Mouse (Mus musculus) heart, embryonic 10.5 days (tissue): ENCODE measurements around the gene Mnd1. TPM values are rescaled to one million over a fixed set of nuclear protein-coding genes. Genes with fewer than 3 reads are reported as not detected.
A peak's percentile ranks its signal among the peaks of the same experiment; 100 is the strongest.

Experiments
- DNase-seq: peaks from one replicate; pipeline ENCODE4 v3.0.0-alpha.2; 2017; ENCODE audit warnings: low spot score
- H3K27ac ChIP-seq: fragments of 300-500 bp; sonication (generic); 2 replicates; pipeline ENCODE4 v1.5.1; 2016; ENCODE audit warnings: mild to moderate bottlenecking
- H3K27me3 ChIP-seq: fragments of 300-500 bp; sonication (generic); 2 replicates; pipeline ENCODE4 v1.6.1; 2016; ENCODE audit warnings: mild to moderate bottlenecking; ENCODE audit not compliant: poor library complexity, insufficient read depth, severe bottlenecking
- H3K36me3 ChIP-seq: fragments of 300-500 bp; sonication (generic); 2 replicates; pipeline ENCODE4 v1.6.1; 2016; ENCODE audit warnings: mild to moderate bottlenecking, moderate library complexity
- H3K4me1 ChIP-seq: fragments of 300-500 bp; sonication (generic); 2 replicates; pipeline ENCODE4 v1.6.1; 2016; ENCODE audit warnings: mild to moderate bottlenecking
- H3K4me3 ChIP-seq: fragments of 300-500 bp; sonication (generic); 2 replicates; pipeline ENCODE4 v1.5.1; 2016; ENCODE audit warnings: mild to moderate bottlenecking, moderate library complexity
- H3K9me3 ChIP-seq: fragments of 300-500 bp; sonication (generic); 2 replicates; pipeline ENCODE4 v1.6.1; 2016; ENCODE audit warnings: mild to moderate bottlenecking, moderate library complexity
- WGBS: fragments of 180-500 bp; shearing (Covaris S2); methylation state at CpG from one replicate; pipeline ENCODE4 v1.1.7; 2016; 5-methylcytosine and 5-hydroxymethylcytosine counted together
- polyA plus RNA-seq: library from polyadenylated mRNA; unstranded; fragments of >200 nt; fragmentation: Nextera tagmentation; extraction: Ambion mirVana; gene quantifications from 2 replicates; pipeline ENCODE4 v1.2.1, GENCODE M21; 2016

Mnd1 gene
- polyA plus RNA-seq, 1 experiment from 2014 or later: 14.0 TPM

DNA sequence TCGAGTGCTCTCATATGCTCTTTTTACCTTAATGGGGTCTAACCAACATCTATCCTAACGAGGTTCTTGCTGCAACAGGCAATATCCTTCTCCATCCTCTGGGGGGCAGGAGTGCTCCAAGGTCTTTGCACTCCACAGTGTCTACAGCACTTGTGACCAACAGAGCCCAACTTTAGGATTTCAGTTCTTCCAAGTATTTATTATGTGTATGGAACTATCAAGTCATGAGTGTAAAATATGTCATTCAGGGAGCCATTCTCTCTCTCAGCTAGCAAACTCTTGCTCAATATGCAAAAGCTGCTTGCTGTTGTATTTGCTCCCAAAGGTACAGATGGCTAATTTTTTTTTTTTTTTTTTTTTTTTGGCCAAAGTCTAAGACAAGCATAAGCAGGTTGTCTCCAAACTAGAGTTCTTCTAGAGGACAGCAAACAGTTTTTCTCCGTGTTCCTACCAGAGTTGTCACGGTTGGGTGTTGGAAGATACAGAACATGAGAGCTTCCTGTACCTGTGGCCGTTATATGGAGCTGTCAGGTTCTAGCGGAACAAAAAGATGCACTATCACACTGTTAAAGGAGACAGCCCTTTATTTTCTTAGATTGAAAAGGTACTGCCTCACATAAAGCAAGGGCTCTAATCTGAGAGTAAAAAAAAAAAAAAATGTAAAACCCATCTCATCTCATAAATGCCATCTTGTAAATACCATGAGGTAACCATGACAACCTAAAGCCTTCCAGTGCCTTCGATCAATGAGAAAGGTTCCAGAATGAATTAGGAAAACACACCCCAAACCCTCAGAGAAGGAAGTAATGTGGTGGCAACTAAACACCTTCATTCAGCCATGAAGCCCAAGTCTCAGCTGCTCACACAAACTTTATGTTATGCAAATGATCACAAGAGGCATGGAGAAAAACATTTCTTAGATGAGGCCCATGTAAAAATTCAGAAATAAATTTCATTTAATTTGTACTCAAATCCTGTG is 20.0 kb upstream of the Mnd1 start:
- Histone ChIP-seq H3K4me1 (peaks cover 3% of the 10 kb centered on the region; the same call in 1 of the 2 replicates), H3K4me3 (no peak overlapping the region)
- WGBS: 56% methylated on average over 7 of the region's 7 CpGs

DNA sequence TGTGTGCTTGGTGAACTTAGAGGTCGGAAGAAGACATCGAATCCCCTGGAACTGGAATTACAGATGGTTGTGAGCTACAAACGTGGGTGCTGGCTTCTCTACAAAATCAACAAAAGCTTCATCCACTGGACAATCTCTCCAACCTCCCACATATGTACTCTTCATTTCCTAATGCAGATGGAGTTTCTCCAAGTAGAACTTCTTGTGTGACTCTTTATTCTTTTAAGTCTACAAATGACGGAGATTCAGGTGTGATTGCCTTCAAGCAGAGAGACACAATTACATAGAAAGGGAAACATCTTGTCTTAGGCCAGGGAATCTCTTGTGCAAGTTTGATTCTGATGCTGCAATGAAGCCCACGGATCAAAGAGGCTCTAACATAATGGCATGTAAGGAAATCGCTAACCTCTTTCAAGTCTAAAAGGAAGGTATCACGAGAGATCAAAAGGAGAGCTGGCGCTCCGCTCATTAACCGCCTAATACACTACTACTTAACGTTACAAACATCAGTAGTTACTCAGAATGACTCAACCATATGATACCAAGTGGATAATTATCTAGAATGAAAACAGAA is 18.1 kb upstream of the Mnd1 start, which contains the start of gene Gm6525:
Gene Gm6525, plus strand, starts transcription at position 524 of the 574 bp plus-strand sequence.
- H3K27me3 ChIP-seq: no peaks in the 10 kb centered on the region
- H3K27ac ChIP-seq: no peak within 1 kb of the TSS
- no peaks in the 10 kb centered on the region for H3K9me3 ChIP-seq
- no peak for DNase-seq
- 0 out of 2 replicates have a peak, but pooled peaks cover 2% of the 10 kb centered on the region for H3K36me3 ChIP-seq
- peaks cover 3% of the 10 kb centered on the region; the same call in 1 of the 2 replicates for H3K4me1 ChIP-seq
- H3K4me3 ChIP-seq: no peak within 1 kb of the TSS
- 83% methylated on average over 11 of the region's 11 CpGs for WGBS

More for the DNA sequence above, 20.0 kb upstream of the Mnd1 start:
- H3K27me3 ChIP-seq: no peaks in the 10 kb centered on the region
- H3K9me3 ChIP-seq: no peaks in the 10 kb centered on the region
- no peak overlapping the region for H3K27ac ChIP-seq
- peak; percentile 82 for DNase-seq
- H3K36me3 ChIP-seq: 0 out of 2 replicates have a peak, but pooled peaks cover 2% of the 10 kb centered on the region

DNA sequence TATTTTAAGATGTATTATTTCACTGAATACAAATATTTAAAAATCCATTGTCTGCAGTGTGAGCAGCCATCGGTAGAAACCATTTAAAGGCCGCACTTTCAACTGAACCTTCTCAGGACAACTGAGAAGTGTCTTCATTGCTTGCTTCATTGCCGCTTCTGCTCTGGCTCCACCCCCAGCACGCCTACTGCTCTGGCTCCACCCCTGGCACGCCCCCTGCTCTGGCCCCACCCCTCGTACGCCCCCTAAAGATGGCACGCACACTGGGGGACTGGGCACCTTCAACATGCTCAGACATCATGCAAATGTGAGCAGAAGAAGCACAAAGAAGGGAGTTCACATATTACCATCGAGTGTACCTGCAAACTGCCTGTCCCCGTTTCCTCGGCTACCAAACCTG is 16.8 kb upstream of the Mnd1 start:
- peaks cover 3% of the 10 kb centered on the region; the same call in 1 of the 2 replicates for H3K4me1 ChIP-seq
- H3K9me3 ChIP-seq: no peaks in the 10 kb centered on the region
- H3K27me3 ChIP-seq: no peaks in the 10 kb centered on the region
- DNase-seq: no peak
- 33% methylated on average over 11 of the region's 11 CpGs for WGBS
- peak overlapping the region; percentile 27; the same call in 1 of the 2 replicates for H3K4me3 ChIP-seq
- no peak overlapping the region for H3K27ac ChIP-seq
- peaks cover 2% of the 10 kb centered on the region; the same call in 1 of the 2 replicates for H3K36me3 ChIP-seq

DNA sequence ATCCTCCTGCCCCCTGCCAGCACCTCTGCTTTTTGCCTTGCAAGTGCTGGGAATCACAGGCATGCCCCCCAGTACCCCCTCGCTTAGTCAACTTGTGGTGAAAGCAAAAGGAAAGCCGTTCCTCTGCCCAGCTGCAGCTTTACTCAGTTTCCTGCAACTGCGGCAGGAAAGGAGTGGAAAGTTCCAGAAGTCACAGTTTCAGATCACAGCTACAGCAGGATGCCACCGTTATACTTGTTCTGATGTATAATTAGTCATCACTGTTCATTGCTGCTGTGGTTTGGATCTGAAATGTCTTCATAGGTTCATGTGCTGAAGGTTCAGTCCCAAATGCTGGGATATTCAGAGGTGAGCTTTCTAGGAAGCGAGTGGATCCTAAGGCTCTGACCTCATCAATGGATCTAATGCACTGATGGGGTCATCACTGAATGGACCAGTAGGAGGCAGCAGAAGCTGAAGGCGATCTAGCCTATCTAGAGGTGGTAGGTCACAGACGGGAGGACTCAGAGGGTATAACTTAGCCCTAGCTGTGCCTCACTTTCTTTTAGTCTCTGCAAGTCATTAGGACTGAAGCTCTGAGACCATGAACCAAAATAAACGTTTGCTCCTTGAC is 13.9 kb upstream of the Mnd1 start:
- peaks cover 3% of the 10 kb centered on the region; the same call in 1 of the 2 replicates for H3K4me1 ChIP-seq
- 64% methylated on average over 8 of the region's 8 CpGs for WGBS

DNA sequence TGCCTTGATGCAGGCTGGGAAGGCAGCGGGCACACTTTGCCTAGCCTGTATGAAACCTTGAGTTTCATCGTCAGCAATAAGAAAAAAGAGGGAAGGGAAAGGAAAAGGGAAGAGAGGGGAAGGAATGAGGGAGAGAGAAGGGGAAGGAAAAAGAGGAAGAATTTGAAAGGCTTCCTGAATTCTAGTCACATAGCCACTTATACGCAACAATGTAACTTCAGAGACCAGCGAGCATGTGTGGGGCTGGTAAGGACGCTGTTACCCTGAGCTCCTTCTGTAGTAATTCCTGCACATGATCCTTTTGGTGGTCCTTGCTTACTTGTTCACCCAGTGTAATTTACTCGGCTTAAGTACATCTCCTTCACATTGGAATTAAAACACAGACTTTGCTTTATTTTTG is 13.4 kb upstream of the Mnd1 start:
- peaks cover 7% of the 10 kb centered on the region; the same call in 1 of the 2 replicates for H3K36me3 ChIP-seq
- no peaks in the 10 kb centered on the region for H3K9me3 ChIP-seq
- DNase-seq: peak; percentile 24
- no peaks in the 10 kb centered on the region for H3K27me3 ChIP-seq
- H3K4me1 ChIP-seq: peaks cover 3% of the 10 kb centered on the region; the same call in 1 of the 2 replicates
- no peak overlapping the region for H3K4me3 ChIP-seq
- no peak overlapping the region for H3K27ac ChIP-seq
- 85% methylated on average over 6 of the region's 6 CpGs for WGBS

More for the DNA sequence above, 13.9 kb upstream of the Mnd1 start:
- no peaks in the 10 kb centered on the region for H3K9me3 ChIP-seq
- no peak overlapping the region for H3K4me3 ChIP-seq
- H3K36me3 ChIP-seq: peaks cover 5% of the 10 kb centered on the region; the same call in 1 of the 2 replicates
- no peaks in the 10 kb centered on the region for H3K27me3 ChIP-seq
- peak; percentile 30 for DNase-seq
- H3K27ac ChIP-seq: no peak overlapping the region

DNA sequence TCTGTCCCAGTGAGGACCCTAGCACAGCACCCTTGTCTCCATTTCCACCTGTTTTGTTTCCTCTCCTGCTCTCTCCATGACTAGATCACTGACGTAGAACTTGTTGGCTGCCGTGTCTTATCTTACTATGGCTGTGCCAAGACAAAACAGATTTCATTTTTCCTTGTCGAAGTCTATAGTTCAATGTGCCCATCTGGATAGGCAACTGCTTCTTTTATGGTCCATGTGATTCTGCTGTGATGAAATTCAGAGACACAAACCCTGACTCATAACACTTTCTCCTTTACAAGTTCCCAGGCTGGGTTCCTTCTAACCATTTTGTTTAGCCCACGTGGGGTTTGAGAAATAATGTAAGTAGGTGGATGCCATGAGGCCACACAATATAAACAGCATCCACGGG is 10.5 kb upstream of the Mnd1 start:
- H3K27me3 ChIP-seq: no peaks in the 10 kb centered on the region
- peaks cover 5% of the 10 kb centered on the region; the same call in 1 of the 2 replicates for H3K36me3 ChIP-seq
- no peak for DNase-seq
- H3K4me3 ChIP-seq: no peak overlapping the region
- 85% methylated on average over 5 of the region's 5 CpGs for WGBS
- H3K9me3 ChIP-seq: no peaks in the 10 kb centered on the region
- no peak overlapping the region for H3K27ac ChIP-seq
- H3K4me1 ChIP-seq: no peaks in the 10 kb centered on the region

DNA sequence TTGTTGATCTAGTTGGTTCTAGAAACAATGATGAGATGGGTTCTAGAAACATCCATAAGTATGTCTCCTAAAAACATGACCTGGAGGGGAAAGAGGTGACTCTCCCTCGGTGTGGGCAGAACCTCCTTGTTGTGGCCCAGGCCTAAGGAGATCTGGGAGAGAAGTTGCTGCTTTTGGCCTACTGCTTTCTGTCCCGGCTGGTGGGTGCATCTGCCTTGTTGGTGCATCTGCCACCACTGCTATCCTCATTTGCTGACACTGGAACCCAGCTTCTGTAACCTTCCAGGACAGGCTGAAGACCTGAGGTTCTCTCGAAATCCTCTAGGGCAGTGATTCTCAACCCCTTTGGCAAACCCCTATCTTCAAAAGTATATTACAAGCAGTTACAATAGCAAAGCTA is 9.8 kb upstream of the Mnd1 start:
- H3K4me1 ChIP-seq: no peaks in the 10 kb centered on the region
- WGBS: 92% methylated on average over 3 of the region's 3 CpGs
- H3K36me3 ChIP-seq: peaks cover 5% of the 10 kb centered on the region; the same call in 1 of the 2 replicates
- no peaks in the 10 kb centered on the region for H3K27me3 ChIP-seq
- peak; percentile 71 for DNase-seq
- no peak overlapping the region for H3K27ac ChIP-seq
- H3K4me3 ChIP-seq: no peak overlapping the region
- no peaks in the 10 kb centered on the region for H3K9me3 ChIP-seq

DNA sequence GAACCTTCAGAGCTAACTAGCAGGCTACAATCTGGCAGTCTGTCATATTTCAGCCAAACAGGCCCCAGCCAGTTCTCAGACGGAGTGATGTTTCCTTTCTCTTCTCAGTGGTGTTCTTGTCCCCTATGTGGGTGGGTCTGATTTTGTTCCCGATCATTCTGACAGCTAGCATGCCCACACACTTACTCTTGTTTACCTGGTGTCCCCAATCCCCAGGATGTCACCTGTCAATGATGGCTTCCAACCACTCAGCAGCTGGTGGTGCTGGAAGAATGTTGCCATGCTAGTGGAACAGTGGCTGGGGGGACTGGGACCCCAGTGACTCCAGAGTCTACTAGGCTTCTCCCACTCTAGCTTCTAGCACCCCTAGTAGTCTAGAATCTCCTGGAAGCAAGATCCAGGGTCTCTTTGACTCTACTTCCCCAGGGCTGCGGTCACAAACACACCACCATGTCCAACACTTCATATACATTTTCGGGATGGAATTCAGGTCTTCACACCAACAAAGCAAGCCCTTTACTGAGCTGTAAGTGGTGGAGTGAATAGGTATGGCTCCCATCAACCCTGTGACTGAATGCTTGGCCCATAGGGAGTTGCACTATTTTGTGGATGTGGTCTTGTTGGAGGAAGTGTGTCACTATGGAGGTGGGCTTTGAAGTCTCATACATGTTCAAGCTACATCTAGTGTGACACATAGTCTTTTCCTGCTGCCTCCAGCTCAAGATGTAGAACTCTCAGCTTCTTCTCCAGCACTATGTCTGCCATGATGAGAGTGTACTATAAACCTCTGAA is 2.2 kb upstream of the Mnd1 start:
- H3K27ac ChIP-seq: no peak overlapping the region
- H3K4me3 ChIP-seq: no peak overlapping the region
- H3K36me3 ChIP-seq: no peaks in the 10 kb centered on the region
- H3K9me3 ChIP-seq: no peaks in the 10 kb centered on the region
- H3K27me3 ChIP-seq: no peaks in the 10 kb centered on the region
- WGBS: 76% methylated on average over 4 of the region's 4 CpGs
- DNase-seq: peak; percentile 63
- H3K4me1 ChIP-seq: peaks cover 12% of the 10 kb centered on the region

DNA sequence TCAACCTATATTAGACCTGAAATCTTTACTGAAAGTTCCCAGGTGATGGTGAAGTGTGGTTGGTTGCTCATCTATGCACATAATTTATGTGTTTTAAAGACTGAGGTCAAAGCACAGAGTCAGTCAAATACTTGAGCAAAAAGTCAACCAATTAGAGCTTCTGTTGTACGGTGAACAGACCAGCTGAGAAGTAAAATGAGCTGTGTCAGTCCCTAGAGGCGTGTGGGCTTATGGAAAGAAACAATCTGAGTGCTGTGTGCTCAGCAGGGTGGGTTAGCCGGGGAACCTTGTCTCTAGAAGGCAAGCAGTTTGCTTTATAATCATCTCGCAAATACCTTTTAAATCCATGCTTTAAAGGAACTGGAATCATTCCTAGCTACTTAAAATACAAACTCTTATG is 1.4 kb upstream of the Mnd1 start:
- 73% methylated on average over 4 of the region's 4 CpGs for WGBS
- H3K36me3 ChIP-seq: no peaks in the 10 kb centered on the region
- H3K4me1 ChIP-seq: peaks cover 12% of the 10 kb centered on the region
- H3K27ac ChIP-seq: no peak overlapping the region
- H3K4me3 ChIP-seq: no peak overlapping the region
- peak; percentile 30 for DNase-seq
- H3K27me3 ChIP-seq: no peaks in the 10 kb centered on the region
- no peaks in the 10 kb centered on the region for H3K9me3 ChIP-seq

DNA sequence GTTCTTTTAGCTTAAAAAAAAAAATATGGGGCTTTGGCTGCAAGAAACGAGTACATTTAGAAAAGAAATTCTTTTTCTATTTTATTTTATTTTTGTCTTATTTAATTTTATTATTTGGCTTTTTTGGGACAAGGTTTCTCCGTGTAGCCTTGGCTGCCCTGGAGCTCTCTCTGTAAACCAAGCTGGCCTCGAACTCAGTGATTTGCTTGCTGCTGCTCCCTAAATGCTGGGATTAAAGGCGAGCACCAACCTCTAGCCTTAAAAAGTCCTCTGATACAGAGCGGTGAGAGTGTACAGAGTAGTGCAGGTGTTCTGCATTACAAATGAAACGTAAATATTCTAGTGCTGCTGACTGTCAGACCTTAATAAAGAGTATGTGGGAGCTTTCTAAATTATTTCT is 519 bp upstream of the Mnd1 start:
- Histone ChIP-seq H3K27ac (no peak overlapping the region; the same call in 1 of the 2 replicates), H3K27me3 (no peaks in the 10 kb centered on the region), H3K4me1 (peaks cover 12% of the 10 kb centered on the region), H3K4me3 (peak overlapping the region; percentile 75; the same call in 1 of the 2 replicates), H3K9me3 (no peaks in the 10 kb centered on the region), H3K36me3 (no peaks in the 10 kb centered on the region)
- peak; percentile 58 for DNase-seq
- WGBS: 61% methylated on average over 6 of the region's 6 CpGs

DNA sequence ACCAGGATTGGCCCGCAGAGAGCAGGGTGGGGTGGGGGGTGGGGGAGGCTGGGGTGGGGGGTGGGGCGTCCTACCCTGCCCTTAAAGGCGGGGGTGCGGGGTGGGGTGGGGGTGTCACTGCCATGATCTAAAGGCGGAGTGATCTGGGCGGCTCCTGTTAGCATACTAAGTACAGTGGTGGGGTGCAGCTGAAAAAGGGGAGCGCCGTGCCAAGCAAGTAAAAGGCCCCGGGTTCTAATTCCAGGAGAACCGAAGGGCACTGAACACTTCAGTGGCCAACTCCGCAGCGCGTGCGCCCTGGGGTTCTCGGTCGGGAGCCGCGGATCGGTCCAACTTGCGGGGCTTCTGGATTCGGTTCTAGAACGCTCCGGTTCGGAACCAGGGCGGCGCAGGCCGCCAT is 440 bp downstream of the Mnd1 start:
- no peaks in the 10 kb centered on the region for H3K27me3 ChIP-seq
- H3K4me1 ChIP-seq: peaks cover 12% of the 10 kb centered on the region
- no peaks in the 10 kb centered on the region for H3K9me3 ChIP-seq
- under 1% methylated on average over 25 of the region's 27 CpGs for WGBS
- DNase-seq: no peak
- peak overlapping the region; percentile 75 for H3K4me3 ChIP-seq
- H3K27ac ChIP-seq: peak overlapping the region; percentile 92
- no peaks in the 10 kb centered on the region for H3K36me3 ChIP-seq

DNA sequence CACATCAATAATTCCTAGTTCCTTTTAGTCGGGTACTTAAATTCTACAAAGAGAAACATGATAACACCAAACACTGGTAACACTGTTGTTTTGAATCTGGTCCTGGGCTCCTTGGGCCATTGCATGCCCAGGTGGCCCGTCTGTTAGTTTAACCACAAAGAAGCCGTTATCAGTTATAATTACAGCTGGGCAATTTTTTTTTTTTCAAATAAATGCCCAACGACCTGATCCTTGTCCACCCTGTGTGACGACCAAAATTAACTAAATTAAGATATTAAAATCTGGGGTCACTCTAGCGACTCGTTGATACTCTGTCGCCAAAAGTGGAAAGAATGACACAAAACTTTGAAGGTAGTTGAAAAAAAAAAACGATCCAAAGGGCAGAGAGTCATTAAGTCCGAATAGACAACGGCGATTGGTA is 855 bp downstream of the Mnd1 start:
- Histone ChIP-seq H3K27ac (peak overlapping the region; percentile 92; the same call in 1 of the 2 replicates), H3K4me1 (peaks cover 12% of the 10 kb centered on the region), H3K9me3 (no peaks in the 10 kb centered on the region), H3K27me3 (no peaks in the 10 kb centered on the region), H3K36me3 (0 out of 2 replicates have a peak, but pooled peaks cover 2% of the 10 kb centered on the region), H3K4me3 (peak overlapping the region; percentile 75)
- WGBS: 14% methylated on average over 12 of the region's 12 CpGs
- peak; percentile 42 for DNase-seq
